Comparison of ENCODE assay signal across 9 mouse cellular contexts in genomic region chr7:4741151-4741550, GRCm38 (mm10). TPM values are rescaled to one million over a fixed set of nuclear protein-coding genes. Genes with fewer than 3 reads are reported as not detected.
DNase-seq lines count a peak whose midpoint lies in the region; ATAC-seq and TF ChIP-seq lines count a peak whose summit lies in the region.
"Had no signal": no experiment of that assay in that cellular context is flagged by ENCODE, and none has a peak within 500 bp of the region (broad histone marks: within the 10 kb centered on the region; RNA-seq: fewer than 3 reads in every experiment).

No protein-coding gene starts in this region.

- peaks cover 16% of the 10 kb centered on the region for H3K4me1 ChIP-seq in bone marrow macrophage, adult 2 months (ENCODE audit: control insufficient read depth, insufficient read depth, low read length)

- intact Hi-C loops in heart, postnatal 14 days (cut with DNase I): loop anchor here (2.0 kb wide), 1 partner anchor 48 kb away; the partner anchor contains the start of gene Tmem238

- ATAC-seq in frontal cortex, adult (ENCODE audit: low TSS enrichment): no peak
- peak; percentile 70 for ATAC-seq in erythroid progenitor cell, adult 5-6 weeks (replicated peaks; ENCODE audit: low FRiP score, poor library complexity, severe bottlenecking)
- ATAC-seq in megakaryocyte progenitor cell, adult 5-6 weeks (replicated peaks; ENCODE audit: poor library complexity): peak; percentile 46

- H3K4me3 ChIP-seq in bone marrow macrophage, adult 2 months (ENCODE audit: insufficient read depth, low read length): peak overlapping the region; percentile 82

- H3K27ac ChIP-seq in bone marrow macrophage, adult 2 months (ENCODE audit: insufficient read depth, low read depth, low read length): peak overlapping the region; percentile 96

- no peak for TF ChIP-seq POLR2A in bone marrow macrophage, adult 2 months (IDR thresholded peaks at IDR 0.05; ENCODE audit: borderline replicate concordance, low read depth, low read length)

- TF ChIP-seq CTCF in bone marrow macrophage, adult 2 months (IDR thresholded peaks at IDR 0.05; ENCODE audit: low read depth, low read length): no peak

- peak; percentile 22 to 44 for DNase-seq in frontal cortex, postnatal 10 days (ENCODE audit: low spot score in 2 of 2)
- peak; percentile 67 to 73 for DNase-seq in heart, postnatal 14 days
- peak; percentile 46 to 51 for DNase-seq in layer of hippocampus, postnatal 10 days (ENCODE audit: low spot score in 2 of 2)
- DNase-seq in spleen, postnatal 4 days (ENCODE audit: low spot score in 2 of 2): peak; percentile 76 to 84

RNA-seq across cellular contexts. Expression of gene Kmt5c, which starts 1.2 kb away (rescaled TPM):
- 109 and 120 TPM in 2 replicates for polyA plus RNA-seq in bone marrow macrophage, adult 2 months (2012; ENCODE audit: insufficient read depth, insufficient read length, missing spikeins)
- 24.9 and 33.1 TPM in 2 replicates for total RNA-seq in erythroid progenitor cell, adult 5-6 weeks (2015; ENCODE audit: low replicate concordance)
- total RNA-seq in erythroid progenitor cell, adult 5-6 weeks (2017; ENCODE audit: low replicate concordance): 59.4 and 64.2 TPM in 2 replicates
- total RNA-seq in heart, postnatal 14 days (2021): 10 to 100 TPM; 30.5 to 31.9 TPM
- 10 to 100 TPM; 43.5 to 45.9 TPM for total RNA-seq in layer of hippocampus, postnatal 10 days (2021)
- 37.3 and 41.0 TPM in 2 replicates for total RNA-seq in megakaryocyte progenitor cell, adult 5-6 weeks (2015)
- 50.1 and 55.6 TPM in 2 replicates for total RNA-seq in megakaryocyte progenitor cell, adult 5-6 weeks (2017)

RNA-seq across cellular contexts. Expression of gene Cox6b2, which starts 11.7 kb away (rescaled TPM):
- polyA plus RNA-seq in bone marrow macrophage, adult 2 months (2012; ENCODE audit: insufficient read depth, insufficient read length, missing spikeins): 8.0 and 8.1 TPM in 2 replicates
- total RNA-seq in erythroid progenitor cell, adult 5-6 weeks (2015; ENCODE audit: low replicate concordance): 54.1 and 81.8 TPM in 2 replicates
- 49.8 and 94.9 TPM in 2 replicates for total RNA-seq in erythroid progenitor cell, adult 5-6 weeks (2017; ENCODE audit: low replicate concordance)
- total RNA-seq in heart, postnatal 14 days (2021): 1 to 10 TPM; 5.2 to 7.0 TPM
- total RNA-seq in layer of hippocampus, postnatal 10 days (2021): 1 to 10 TPM; 6.5 to 9.8 TPM
- 63.0 and 71.7 TPM in 2 replicates for total RNA-seq in megakaryocyte progenitor cell, adult 5-6 weeks (2015)
- total RNA-seq in megakaryocyte progenitor cell, adult 5-6 weeks (2017): 44.2 and 66.7 TPM in 2 replicates
- total RNA-seq: neutrophil, adult 5-6 weeks had no signal

RNA-seq across cellular contexts. Expression of gene Tmem150b, which starts 16.1 kb away (rescaled TPM):
- polyA plus RNA-seq in bone marrow macrophage, adult 2 months (2012; ENCODE audit: insufficient read depth, insufficient read length, missing spikeins): 33.6 and 36.4 TPM in 2 replicates
- 1.4 TPM in 1 of 2 replicates, not detected in the other for total RNA-seq in erythroid progenitor cell, adult 5-6 weeks (2015; ENCODE audit: low replicate concordance)
- 0.68 TPM in 1 of 2 replicates, not detected in the other for total RNA-seq in erythroid progenitor cell, adult 5-6 weeks (2017; ENCODE audit: low replicate concordance)
- not detected for total RNA-seq in heart, postnatal 14 days (2021)
- not detected for total RNA-seq in layer of hippocampus, postnatal 10 days (2021)
- 10.1 and 12.1 TPM in 2 replicates for total RNA-seq in megakaryocyte progenitor cell, adult 5-6 weeks (2015)
- total RNA-seq in megakaryocyte progenitor cell, adult 5-6 weeks (2017): 23.0 and 24.4 TPM in 2 replicates

RNA-seq across cellular contexts. Expression of gene Fam71e2, which starts 30.0 kb away (rescaled TPM):
- polyA plus RNA-seq in bone marrow macrophage, adult 2 months (2012; ENCODE audit: insufficient read depth, insufficient read length, missing spikeins): not detected in 2 replicates
- total RNA-seq in erythroid progenitor cell, adult 5-6 weeks (2015; ENCODE audit: low replicate concordance): not detected in 2 replicates
- not detected in 2 replicates for total RNA-seq in erythroid progenitor cell, adult 5-6 weeks (2017; ENCODE audit: low replicate concordance)
- not detected for total RNA-seq in heart, postnatal 14 days (2021)
- total RNA-seq in layer of hippocampus, postnatal 10 days (2021): not detected
- total RNA-seq in megakaryocyte progenitor cell, adult 5-6 weeks (2015): not detected in 2 replicates
- not detected in 2 replicates for total RNA-seq in megakaryocyte progenitor cell, adult 5-6 weeks (2017)
- total RNA-seq: neutrophil, adult 5-6 weeks had no signal

RNA-seq across cellular contexts. Expression of gene Il11, which starts 41.5 kb away (rescaled TPM):
- polyA plus RNA-seq in bone marrow macrophage, adult 2 months (2012; ENCODE audit: insufficient read depth, insufficient read length, missing spikeins): not detected in 2 replicates
- not detected in 2 replicates for total RNA-seq in erythroid progenitor cell, adult 5-6 weeks (2015; ENCODE audit: low replicate concordance)
- total RNA-seq in erythroid progenitor cell, adult 5-6 weeks (2017; ENCODE audit: low replicate concordance): not detected in 2 replicates
- under 1 TPM in 1 of 2 experiments, not detected in 1; 0.12 TPM for total RNA-seq in heart, postnatal 14 days (2021)
- under 1 TPM; 0.38 to 0.41 TPM for total RNA-seq in layer of hippocampus, postnatal 10 days (2021)
- 0.17 TPM in 1 of 2 replicates, not detected in the other for total RNA-seq in megakaryocyte progenitor cell, adult 5-6 weeks (2015)
- not detected in 2 replicates for total RNA-seq in megakaryocyte progenitor cell, adult 5-6 weeks (2017)
- total RNA-seq: neutrophil, adult 5-6 weeks had no signal

Comparison
In these comparisons a context has a peak if more than half of its experiments do, and no peak if none do; other contexts are left out.
1. RNA of gene Cox6b2, which starts 11.7 kb away (total RNA-seq): 49.8 to 94.9 TPM in erythroid progenitor cell, adult 5-6 weeks and 44.2 to 71.7 TPM in megakaryocyte progenitor cell, adult 5-6 weeks; 6.5 to 9.8 TPM in layer of hippocampus, postnatal 10 days and 5.2 to 7.0 TPM in heart, postnatal 14 days; every median in the first group is over 4 times any median in the second.
2. RNA of gene Tmem150b, which starts 16.1 kb away (total RNA-seq): 10.1 to 24.4 TPM in megakaryocyte progenitor cell, adult 5-6 weeks; 0.68 to 1.4 TPM in erythroid progenitor cell, adult 5-6 weeks, not detected in heart, postnatal 14 days and not detected in layer of hippocampus, postnatal 10 days; every median in the first group is over 4 times any median in the second.
3. Peak in every context shown above with its lines, with median percentiles within 50 percentile points of each other: DNase-seq.